Mouse (Mus musculus) layer of hippocampus, postnatal 25 days (tissue): Measurements from ENCODE around the gene Dock6. TPM values are rescaled to one million over a fixed set of nuclear protein-coding genes. Genes with fewer than 3 reads are reported as not detected.
A peak's percentile ranks its signal among the peaks of the same experiment; 100 is the strongest.
"Not testable (repeated sequence)": the region's sequence is repeated elsewhere in the genome, so short reads cannot be mapped to it uniquely, and the experiment has no call there.

Experiments
- DNase-seq, 2 experiments: peaks; one replicate each; pipeline ENCODE4 v3.0.0; 2022; ENCODE audit warnings: mixed read lengths in 2 of 2, low spot score in 1 of 2; ENCODE audit errors: extremely low spot score in 1 of 2
- total RNA-seq, 2 experiments: library from RNA; stranded (reverse); gene quantifications; 2 replicates each; pipeline ENCODE4 v1.2.3; 2021

The Dock6 gene
- total RNA-seq = 10 to 100 TPM; 13.1 to 18.4 TPM

DNA sequence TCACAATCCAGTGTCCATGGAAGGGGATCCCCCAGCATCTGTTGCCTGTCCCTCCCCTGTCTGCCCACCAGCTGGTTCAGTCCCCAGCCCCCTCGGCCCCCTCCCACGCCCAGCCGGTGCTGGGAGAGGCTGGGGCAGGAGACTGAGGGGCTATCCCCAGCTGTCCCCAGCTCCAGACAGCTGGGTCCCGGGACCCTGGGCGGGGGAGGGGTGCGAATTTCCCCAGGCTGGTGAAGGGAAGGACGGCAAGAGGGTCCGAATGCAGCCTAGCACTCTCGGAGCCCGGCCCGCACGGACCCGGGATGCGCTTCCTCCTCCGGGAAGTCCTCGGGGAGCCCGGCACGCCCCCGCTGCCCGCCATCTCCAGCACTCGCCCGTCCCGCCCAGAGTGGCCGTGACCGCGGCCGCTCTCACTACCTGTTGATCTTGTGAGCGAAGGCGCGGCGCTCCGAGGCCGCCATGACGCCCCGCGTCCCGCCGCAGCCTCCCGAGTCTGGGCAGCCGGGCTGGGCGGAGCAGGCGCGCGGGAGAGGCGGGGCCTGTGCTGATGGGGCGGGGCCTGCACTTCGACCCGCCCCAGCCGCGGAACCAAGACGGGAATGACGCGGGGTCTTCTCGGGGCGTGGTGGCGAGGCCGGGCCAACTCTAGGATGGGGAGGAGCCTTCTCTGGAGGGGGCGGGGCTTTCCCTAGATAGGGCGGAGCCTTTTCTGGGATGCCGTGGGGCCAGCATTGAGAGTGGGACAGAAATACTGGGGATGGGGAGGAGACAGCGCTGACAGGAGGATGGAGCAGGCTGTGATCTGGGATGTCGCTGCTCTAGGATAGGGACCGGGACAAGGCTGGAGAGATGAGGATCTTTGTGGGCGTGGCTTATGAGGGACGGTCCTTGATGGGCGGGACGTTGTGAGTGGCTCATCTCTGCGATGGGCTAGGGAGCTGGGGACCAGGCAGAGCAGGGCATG, at the start of gene Dock6:
Gene Dock6, minus strand, starts transcription at position 508 of the 964 bp plus-strand sequence.
- peak; percentile 48 to 64 for DNase-seq

DNA sequence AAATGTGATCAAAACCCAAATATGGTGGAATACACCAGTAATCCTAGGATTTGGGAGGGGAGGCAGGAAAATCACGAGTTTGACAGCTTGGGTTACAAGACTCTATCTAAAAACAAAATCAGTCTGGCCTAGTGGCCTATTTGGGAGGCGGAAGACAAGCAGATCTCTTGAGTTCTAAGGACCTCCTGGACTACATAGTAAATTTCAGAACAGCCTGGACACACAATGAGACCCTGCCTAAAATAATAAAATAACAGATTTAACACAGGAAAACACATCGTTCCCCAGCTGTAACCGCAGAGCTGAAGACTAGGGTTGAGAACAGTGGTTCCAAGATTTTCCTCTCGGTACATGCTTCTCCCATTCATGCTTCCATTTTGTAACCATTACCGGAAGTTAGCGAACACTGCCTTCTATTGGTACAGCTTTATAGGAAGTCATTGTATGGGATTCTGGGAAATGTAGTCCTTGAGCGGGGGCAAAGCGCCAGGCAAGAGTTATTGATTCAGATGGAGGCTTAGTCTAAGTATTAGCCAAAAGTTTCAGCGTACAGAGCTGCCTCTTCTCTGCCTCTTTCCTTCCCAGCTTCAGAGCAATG, 48.9 kb upstream of the Dock6 start:
- peak; percentile 43 to 67 for DNase-seq

DNA sequence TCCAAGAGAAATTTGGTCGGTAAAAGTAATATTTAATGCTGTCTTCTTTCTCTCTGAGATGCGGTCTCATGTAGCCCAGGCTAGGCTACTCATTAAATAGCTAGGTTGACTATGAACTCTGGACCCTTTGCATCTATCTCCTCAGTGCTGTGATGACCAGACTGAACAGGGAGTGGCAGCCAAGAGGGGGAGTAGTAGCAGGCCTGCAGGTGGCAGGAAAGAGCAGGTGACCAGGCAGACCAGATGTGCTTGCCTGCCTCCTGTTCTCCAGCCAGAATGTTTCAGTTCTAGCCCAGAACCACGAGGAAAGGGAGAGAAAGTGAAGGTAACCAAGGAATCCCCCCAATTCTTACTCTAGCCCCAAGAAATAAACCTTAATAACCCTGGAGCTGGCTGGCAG, 36.8 kb upstream of the Dock6 start:
- DNase-seq = no peak

DNA sequence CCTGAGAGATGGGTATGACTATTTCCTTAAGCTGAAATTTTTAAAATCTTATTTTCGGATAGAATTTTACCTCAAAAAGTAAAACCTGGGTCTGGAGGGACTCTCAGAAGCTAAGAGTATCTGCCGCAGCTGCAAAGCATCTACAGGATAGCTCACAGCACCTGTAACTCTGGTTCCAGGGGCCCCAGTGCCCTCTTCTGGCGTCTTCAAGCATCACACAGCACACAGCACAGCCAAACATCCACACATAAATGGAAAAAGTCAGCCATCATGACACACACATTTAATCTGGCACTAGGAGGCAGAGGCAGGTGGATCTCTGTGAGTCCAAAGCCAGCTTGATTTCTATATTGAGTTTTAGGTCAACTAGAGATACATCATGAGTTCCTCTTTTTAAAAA, 24.2 kb upstream of the Dock6 start:
- no peak for DNase-seq

DNA sequence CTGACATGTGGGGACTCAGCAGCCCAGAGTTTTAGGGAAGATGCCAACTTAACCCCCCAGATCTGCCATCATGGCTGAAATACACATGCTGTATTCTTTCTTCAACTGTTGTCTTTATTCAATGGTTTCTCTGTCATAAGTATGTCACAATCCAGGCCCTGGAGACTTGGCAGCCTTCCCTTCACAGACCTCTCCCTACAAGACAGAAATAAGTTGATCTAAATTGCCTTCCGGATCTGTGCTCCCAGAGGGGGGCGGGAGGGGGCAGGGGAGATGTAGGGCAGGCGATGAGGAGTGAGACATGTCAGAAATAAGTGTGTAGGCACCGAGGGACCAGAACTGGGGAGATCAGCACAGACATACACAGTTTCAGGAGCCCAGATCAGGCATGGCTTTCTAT, 19.8 kb upstream of the Dock6 start:
- DNase-seq = no peak

DNA sequence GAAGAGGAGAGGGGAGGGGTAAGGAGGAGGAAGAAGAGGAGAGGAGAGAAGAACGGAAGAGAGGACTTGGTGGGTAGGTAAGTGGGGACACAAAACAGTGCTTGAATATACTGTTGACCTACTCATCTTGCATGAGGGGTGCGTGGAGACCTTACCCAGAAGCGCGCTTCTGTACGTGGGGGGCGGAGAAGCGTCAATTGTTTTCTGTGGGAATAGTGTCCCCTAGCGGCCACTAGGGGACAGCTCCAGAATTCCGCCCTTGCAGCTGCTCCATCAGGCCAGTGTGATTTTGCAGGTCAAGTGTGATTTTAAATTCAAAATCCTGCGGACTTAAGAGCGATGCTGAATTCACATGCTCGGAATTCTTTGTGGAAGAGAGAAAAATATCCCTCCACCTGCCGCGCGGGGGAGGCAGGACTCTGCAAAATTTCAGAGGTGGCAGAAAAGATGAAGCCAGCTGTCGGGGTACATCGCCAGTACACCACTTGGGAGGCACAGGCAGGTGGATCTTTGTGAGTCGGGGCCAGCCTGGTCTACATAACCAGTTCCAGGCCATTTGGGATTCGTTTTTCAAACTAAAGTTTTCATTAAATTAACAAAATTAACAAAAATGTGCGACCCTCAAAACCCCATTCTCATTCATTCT, 18.6 kb upstream of the Dock6 start:
- peak; percentile 26 to 60 for DNase-seq

DNA sequence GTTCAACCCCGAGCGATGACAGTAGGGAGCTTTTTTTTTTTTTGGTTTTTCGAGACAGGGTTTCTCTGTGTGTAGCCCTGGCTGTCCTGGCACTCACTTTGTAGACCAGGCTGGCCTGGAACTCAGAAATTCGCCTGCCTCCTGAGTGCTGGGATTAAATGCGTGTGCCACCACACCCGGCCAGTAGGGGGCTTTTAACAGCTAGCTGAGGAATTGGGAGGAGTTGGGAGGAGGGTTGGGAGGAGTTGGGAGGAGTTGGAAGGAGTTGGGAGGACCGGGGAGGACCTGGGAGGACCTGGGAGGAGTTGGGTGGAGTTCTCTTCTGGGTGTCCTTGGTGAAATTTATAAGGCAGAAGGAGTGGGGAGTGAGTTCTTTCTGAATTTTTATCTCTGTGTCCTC, 16.9 kb upstream of the Dock6 start:
- peak in 1 of 2 experiments; percentile 57 for DNase-seq

DNA sequence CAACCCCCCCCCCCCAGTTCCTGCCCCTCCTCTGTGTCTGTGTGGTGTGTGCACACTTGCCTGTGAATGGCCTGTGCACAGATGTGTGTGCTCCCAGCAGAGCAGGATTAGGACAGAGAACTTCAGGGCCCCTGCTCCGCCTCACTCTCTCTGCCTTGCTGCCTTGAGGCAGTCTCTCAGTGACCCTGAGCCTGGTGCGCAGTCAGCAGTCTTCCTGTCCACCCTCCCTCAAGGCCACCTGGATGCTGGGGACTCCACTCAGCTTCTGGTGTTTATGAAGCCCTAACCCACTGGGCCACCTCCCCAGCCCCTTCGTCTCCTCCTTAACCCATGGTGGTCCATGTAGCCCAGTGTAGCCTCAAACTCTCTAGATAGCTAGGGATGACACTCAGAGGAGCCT, 15.3 kb upstream of the Dock6 start:
- DNase-seq = no peak

DNA sequence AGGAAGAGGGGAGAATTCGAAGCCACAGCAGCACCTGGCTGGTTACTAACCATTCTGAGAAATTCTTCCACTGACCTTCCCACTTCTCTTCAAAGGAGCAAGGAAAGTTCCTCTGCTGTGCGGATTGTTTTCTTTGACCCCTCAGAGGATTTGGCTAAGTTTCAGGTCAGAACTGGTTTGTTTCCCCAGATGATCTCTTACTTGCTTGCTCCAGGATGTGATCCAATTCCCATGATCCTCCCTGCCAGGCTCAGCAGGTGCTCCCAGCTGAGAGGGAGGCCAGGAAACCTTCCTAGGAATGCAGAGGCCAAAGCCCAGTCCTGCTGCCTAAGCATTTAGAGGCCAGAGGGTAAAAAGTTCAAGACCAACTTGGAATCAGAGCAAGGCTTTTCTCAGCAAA, 14.2 kb upstream of the Dock6 start:
- DNase-seq = no peak

DNA sequence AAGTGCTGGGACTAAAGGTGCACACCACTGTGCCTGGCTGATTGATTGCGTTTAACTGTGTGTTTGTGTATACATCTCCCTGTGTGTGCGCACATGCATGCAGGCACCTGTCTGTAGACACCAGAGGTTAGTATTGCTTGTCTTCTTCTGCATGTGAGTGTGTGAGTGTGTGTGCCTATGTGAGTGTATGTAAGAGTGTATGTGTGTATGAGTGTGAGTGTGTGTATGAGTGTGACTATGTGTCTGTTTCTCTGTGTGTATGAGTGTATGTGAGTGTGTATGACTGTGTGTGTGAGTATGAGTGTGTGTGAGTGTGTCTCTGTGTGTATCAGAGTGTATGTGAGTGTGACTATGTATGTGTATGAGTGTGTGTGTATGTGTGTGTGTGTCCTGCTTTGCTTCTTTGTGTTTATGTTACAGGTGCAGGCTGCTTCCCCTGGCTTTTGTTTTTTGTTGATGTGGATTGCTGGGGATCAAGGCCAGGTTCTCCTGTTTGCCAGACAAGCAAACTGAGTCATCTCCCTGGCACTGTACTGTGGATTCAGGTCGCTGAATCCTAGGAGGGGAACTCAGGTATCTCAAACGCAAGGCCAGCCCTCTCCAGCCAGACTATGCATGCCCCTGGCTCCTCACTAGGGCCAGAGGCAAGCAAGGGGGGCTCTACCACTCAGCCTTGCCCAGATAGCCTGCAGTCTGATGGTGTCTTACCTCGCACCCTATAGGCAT, 13.4 kb upstream of the Dock6 start:
- DNase-seq = no peak

DNA sequence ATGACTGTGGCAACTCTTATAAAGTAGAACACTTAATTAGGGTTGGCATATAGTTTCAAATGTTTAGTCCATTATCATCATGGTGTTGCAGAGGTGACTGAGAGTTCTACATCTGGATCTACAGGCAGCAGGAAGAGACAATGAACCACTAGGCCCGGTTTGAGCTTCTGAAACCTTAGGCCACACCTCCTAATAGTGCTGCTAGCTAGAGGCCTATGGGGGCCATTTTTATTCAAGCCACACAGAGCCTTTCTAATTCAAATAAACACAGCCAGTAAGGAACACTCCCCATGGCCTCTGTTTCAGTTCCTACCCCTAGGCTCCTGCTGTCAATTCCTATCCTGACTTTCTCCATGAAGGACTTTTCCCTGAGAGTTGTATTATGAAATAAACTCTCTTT, 9.7 kb upstream of the Dock6 start:
- DNase-seq = no peak

DNA sequence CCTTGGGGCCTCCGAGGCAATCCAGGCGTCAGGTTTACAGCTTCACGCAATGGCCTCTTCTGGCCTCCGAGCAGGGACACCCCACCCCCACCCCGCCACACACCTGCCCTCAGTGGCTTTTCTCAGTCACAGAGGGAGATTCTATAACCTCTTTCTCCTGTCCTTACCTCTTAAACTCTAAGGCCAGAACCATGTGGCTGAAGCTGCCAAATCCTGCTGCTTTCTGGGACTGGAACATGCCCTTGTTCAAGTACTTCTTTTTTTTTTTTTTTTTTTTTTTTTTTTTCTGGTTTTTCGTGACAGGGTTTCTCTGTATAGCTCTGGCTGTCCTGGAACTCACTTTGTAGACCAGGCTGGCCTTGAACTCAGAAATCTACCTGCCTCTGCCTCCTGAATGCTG, 7.9 kb upstream of the Dock6 start:
- not testable (repeated sequence) for DNase-seq

DNA sequence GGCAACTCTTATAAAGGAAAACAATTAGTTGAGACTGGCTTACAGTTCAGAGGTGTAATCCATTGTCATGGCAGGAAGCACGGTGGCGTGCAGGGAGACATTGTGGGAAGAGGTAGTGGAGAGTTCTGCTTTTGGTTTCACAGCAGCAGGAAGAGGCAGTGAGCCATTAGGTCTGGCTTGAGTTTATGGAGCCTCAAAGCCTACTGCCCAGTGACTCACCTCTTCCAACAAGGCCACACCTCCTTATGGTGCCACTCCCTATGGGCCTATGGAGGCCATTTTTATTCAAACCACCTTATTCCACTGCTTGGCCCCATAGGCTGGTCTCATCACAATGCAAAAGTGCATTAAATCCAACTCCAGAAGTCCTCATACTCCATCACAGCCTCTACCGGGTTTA, 7.2 kb upstream of the Dock6 start:
- DNase-seq = no peak

DNA sequence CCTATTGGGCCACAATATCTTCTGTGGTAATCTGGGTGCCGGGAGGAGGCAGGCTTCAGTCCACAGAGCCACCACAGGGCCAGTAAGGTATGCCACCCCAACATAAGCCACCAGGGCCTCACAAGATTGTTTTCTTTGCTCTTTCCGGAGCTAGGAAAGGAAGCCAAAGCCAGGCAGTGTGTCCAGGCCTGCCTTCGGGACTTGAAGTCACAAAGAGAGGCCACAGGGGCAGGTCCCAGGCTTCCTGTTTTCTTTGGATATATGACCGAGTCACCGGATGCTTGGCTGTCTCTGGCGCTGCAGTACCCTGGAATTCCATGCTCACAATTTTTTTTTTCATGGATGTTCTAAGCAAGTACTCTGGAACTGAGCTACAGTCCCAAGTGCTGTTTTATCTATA, 5.6 kb upstream of the Dock6 start:
- DNase-seq = no peak

DNA sequence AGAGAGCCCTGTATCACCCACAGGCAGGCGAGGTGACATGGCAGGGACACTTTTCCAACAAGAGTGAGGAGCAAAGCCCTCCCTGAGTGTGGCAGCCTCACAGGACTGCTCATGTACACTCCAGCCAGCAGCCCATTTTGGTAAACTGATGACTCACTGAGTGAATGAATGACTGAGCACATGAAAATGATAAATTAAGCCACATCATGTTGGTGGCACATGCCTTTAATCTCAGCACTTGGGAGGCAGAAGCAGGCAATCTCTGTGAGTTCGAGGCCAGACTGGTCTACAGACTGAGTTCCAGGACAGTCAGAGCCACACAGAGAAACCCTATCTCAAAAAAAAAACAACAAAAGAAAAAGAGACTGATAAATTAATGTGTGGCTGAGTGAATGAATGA, 5.1 kb upstream of the Dock6 start:
- DNase-seq = no peak

DNA sequence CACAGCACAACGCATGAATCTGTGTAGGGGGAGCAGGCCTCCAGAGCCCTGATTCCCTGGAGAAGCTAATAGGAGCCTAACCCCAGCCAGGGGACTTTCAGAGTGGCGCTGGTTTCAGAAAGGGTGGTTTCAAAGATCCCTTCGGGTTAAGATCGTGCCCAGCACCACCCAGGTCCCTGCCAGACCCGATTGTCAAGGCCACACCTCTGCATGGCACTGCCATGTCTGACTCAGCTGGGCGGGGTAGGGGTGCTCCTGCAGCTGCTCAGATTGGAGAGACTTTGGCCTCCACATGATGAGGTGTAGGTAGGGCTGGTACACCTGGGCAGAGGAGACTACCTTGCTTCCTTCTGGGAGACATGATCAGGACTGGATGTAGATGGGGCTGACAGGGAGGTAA, 2.5 kb upstream of the Dock6 start:
- no peak for DNase-seq

DNA sequence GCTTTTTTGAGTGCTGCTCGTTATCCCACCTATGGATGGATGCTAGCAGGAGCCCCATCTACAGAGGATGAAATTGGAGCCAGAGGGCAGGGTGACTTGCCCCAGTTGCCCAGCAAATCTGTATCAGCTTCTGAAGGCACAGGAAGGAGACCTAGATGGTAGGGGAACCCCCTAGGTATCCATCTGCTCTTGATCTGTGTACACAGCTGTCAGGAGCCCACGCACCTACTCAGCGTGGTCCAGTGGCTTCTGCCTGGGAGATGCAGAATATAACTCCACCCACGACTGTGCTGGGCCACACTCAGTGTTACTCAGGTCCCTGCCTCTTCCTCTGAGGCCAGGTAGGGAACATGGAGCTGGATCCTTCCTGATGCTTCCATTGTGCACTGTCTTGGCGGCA, 1.5 kb upstream of the Dock6 start:
- no peak for DNase-seq

DNA sequence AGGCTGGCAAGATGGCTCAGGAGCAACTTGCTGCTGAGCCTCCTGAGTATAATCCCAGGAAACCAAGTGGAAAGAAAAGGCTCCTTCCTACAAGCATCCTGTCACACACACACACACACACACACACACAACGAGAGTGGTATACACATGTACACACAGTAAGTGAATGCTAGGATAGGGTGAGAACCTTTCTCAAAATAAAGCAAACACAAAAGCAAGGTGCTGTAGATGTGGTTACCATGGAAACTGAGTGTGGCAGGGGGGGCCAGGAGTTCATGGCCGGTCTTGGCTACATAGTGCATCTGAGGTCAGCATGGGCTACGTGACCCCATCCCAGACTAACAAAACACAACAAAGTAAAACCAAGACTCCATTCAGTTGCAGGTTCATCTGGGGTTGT, 1.4 kb downstream of the Dock6 start:
- no peak for DNase-seq

DNA sequence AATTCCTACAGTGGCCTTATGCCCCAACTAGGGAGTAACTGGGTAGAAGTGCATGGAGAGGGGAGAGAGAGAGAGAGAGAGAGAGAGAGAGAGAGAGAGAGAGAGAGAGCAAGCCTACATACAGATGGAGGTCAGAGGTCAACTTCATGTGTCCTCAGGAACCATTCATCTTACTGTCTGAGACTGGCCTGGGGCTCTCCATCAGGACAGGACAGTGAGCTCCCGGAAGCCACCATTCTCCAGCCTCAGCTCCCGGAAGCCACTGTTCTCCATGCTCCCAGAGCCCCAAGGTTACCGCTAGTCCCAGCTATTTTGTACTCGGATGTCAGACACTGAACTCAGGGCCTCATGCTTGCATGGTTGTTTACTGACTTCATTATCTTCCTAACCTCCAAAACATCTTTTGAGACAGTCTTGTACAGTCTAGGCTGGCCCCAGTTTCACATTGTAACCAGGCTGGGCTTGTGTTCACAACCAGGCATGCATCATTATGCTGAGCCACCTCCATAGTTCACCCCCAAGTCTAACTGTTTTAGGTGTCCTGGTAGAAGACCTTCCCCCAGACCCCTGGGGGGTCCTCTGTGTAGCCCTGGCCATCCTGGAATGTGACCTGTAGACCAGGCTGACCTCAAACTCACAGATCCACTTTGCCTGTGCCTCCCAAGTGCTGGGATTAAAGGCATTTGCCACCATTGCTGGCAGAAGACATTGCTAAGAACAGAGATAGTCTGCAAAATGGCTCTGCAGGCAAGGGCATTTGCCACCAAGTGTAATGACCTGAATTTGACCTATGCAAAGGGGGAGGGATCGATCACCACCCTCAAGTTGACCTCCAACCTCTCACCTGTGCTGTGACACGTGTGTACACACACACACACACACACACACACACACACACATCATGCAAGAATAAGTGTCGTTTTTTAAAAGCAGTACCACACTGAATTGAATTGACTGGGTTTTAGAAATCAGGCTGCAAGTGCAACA, 2.5 kb downstream of the Dock6 start:
- no peak for DNase-seq

DNA sequence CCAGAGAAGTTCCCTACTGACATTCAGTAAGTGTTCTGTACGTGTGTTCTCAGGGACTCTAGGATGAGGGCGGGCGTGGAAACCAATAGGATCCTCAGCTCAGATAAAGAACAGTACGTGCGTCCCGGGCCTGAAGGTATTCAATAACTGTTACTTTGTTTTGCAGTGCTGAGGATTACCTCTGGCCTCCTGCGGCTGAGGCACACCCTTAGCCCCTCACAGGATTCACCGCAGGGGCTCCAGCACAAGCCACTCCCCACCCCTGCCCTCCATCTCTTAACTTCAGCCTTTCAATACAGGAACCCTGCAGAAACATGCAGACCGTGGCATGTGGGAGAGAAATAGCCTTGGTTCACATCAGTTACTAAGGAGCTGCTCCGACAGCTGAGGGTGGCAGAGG, 4.5 kb downstream of the Dock6 start:
- no peak for DNase-seq
